Mouse (Mus musculus) CD8-positive naive resting alpha-beta T cell, adult 2 months (primary cell): ENCODE measurements at regions not wholly inside any gene's neighbourhood (a gene's known extent, or its start where the extent isn't known, plus 50 kb on each side); places are given as distances from the start of the nearest gene placed in this dataset.

Source experiments
- DNase-seq, 2 experiments: peaks; one replicate each; pipeline ENCODE4 v3.0.0; 2022; ENCODE audit warnings: low read depth in 2 of 2, low spot score in 2 of 2

DNA sequence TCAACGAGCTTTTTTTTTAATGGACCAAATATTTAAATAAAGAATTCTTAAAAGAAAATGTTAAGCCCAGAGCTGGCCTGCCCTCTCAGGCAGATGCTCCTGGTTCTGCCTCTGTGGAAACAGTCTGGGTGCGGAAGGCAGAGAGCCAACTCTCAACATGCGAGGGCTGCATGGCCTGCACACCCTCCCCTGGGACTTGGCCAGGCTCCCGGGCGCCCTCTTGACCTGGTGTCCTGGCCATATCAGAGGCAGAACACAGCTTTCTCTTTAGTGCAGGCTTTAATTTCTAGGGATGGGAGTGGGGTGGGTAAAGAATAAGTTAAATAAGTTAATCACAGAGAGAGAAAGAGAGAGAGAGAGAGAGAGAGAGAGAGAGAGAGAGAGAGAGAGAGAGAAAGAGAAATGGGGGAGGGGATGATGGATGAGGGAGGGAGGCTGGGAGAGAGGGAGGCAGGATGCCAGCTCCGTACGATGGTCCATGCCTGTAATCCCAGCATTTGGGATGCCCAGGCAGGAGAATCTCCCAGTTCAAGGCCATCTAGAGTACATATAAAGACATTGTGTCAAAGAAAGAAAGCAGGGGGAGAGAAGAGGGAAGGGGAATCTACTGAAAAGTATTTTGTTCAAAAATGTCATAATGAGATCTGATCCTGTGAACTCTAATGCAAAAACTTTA lies 123.2 kb upstream of the Plekha5 start:
- no peak for DNase-seq

DNA sequence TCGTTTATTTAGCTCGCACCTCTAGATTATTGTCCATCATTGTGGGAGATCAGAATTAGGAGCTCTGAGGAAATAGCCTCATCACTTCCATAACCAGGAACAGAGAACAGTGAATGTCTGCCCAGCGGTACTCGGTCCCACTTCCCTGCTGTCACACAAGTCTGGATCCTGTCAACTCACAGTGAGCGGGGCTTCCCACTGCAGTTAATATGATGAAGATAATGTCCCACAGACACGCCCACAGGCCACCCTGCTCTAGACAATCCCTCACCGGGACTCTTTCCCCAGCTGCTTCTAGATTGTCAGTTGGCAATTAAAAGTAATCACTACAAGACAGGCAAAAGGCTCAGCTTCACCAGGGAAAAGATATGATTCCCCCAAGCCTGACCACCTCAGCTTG lies 124.2 kb upstream of the Plekha5 start:
- DNase-seq = no peak

DNA sequence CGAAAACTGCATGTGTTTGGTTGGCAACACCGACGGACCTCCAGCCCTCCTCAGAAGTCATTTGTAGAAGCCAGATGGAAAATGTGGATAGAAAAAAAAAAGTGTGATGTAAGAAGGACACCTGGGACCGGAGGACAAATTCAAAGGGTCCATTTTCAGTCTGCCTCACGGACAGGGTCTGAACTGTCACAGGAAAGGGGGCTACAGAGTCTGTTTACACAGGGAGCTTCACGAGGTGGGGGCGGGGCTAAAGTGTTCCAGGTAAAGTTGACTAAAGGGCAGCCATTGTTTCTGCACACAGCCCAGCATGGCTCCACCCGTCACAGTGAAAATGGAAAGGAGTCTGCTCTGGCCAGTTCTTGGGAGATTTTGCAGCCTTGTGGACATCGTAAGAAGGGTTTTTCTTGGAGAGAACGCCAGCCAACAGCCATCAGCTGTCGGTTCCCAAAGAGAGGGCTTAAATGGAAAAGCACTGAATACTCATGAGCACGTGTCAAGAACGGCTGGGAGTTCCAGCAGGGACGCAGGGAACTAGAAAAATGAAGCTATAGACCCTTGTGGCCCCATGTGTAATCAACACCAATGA lies 125.8 kb upstream of the Plekha5 start:
- DNase-seq = no peak

DNA sequence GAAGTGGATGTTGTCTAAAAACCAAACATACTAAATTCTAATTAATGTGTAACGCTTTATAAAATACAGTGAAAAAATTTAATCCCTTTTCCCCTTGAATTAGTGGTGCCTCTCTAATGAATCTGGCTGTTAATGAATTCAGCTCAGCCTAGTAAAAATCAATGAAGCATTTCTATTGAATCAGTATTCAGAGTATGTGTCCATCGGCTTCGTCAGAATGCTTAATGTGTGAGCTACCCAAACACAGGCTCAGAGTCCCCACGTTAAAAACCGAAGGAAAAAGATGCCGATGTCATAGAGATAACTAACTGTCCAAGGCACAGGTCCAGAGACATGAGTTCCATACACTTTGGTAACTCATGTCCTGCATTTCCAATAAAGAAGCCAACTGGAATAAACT lies 126.3 kb upstream of the Plekha5 start:
- DNase-seq = no peak

DNA sequence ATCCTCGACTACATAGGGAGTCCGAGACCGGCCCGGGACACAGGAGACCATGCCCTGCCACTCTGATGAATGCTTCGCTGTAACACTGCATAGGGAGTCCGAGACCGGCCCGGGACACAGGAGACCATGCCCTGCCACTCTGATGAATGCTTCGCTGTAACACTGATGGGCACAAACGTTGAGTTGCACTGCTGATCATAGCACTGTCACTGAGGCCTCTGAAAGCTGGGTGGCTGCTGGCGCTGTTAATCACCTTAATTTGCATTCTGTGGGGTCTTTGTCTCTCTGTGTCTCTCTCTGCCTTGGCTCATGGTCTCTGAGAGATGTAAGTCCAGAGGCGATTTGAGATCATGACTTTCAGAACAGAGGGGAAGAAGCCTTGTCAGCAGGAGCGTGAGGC lies 133.7 kb upstream of the Plekha5 start:
- DNase-seq = no peak

DNA sequence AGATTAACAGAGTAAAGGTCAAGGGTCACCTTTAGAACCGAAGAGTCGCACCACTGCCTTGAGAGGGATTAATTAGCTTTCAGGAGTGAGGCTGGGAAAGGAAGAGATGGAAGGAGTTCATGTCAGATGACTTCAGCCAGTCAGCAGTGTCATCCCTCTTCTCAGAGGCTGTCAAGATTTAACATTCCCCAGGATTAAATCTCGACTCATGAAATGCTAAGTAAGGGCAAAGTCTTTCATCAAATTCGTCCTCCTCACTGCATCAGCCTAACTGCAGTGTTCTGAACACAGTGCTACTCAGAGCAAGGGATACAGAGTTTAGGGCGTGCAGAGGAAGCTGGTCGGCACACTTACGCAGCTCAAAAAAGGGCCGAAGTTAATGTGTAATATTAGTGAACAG lies 135.1 kb upstream of the Plekha5 start:
- DNase-seq = no peak

DNA sequence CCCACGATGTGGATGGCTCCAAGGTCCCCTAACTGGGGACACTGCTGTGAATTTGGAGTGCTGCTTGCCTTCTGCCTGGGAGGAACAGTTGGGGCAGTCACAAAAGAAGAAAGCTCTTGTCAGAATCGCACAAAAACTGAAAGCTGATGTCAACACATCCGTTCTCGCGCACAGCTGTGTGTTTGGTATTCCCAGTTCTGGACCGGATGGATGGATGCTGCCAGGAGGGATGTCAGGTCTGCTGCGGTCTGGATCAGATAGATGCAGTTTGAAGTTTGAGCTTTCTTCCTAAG lies 141.6 kb upstream of the Plekha5 start:
- DNase-seq = no peak

DNA sequence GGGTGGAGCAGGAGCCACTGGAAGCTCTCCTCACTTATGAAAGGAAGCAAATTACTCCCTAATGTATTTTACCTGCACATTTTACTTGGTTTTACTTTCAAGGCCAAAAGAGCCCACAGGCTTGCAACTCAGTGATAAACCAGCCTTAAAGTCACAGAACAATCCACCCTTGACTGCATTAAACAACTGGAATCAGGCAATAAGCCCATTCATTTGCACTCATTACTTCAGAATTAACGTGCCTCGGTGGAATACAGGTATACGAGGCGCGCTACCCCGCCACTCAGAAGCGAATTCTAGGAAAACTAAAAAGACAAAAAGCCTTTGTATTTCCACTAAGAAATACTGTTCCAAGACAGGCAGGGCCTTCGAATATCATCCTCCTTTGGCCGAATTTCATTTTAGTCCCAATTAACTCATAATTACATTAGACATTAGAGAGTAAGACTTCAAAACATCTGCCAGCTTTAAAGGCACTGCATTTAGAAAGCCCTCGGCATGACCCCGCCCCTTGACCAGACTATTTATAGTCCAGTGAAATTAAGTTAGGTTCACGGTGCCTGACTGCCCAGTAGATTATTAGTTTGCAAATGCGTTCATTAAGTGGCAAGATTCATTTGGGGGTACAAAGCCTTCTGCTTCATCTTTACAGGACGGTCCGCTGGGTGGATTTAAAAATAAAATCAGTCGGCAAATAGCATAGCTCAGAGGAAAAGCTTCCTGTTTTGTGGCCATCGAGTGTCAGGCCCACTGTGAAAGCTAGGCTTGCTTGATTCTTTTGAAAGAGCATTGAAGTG lies 142.2 kb upstream of the Plekha5 start:
- no peak for DNase-seq

DNA sequence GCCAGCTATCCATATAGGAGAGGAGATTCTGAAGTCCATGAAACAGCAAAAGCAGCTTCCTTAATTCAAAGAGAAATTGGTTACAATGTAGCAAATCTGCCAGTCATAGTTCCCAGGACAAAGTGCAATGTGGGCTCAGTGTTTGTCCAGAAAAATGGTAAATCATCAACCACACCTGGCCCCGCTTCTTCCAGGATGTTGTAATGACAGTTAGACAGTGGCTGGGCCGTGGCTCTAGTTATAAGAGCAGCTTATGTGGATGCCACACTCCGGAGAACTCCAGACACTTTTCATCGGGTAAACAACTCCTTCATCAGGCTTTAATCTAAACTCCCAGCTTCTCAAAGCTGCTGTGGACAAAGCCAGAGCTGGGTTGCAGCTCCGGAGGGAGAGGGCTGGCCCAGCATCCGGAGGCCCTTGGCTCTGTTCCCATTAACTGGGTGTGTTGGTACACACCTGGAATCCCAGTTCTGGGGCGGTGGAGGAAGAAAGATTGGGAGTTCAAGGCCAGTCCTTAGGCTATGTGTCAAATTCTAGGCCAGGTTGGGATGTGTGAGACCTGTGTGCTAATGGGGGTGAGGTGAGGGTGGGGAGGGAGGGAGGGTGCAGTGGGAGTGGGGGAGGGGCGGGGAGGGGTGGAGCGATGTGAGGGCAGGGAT lies 142.9 kb upstream of the Plekha5 start:
- no peak for DNase-seq

DNA sequence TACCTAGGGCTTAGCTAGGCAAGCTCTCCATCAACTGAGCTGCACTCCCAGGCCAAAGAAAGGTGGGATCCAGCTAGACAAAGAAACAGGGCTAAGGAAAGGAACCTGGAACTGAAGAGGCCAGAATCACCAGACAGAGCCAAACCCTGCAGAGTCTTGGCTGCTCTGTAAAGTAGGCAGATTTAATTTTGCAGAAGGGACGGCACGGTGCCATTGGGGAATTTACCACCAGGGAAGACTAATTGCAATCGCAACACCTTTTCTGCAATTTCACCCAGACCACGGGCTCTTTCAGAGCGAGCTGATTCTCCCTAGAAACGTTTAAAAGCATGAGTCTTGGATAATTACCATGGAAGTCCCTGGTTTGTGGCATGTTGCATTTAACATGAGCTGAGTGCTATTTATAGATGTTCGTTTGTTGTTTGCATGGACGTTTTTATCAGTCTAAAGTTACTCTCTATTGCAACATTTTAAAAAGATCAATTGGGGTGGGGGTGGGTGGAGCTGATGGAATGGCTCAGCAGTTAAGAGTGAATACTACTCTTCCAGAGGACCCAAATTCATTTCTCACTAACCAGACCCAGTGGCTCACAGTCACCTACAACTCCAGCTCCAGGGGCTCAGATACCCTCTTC lies 144.0 kb upstream of the Plekha5 start:
- DNase-seq = no peak

DNA sequence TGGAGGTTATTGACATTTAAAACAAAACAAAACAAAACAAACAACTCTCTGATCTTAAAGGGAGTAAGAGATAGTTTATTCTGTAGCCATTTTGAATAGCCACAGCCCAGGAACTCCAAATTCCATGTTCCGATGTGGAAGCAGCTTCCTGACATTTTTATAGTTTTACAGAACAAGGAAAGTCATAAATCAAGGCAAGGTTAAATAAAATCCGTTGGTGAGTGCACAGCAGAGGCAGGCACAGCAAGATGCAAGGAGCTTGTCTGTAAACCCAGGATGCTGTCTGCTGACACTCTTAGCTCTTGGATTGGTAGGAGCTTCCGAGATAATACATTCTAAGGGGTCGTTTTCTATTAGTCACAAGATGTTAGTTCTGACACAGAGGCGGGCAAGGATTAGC lies 145.1 kb upstream of the Plekha5 start:
- DNase-seq = no peak

DNA sequence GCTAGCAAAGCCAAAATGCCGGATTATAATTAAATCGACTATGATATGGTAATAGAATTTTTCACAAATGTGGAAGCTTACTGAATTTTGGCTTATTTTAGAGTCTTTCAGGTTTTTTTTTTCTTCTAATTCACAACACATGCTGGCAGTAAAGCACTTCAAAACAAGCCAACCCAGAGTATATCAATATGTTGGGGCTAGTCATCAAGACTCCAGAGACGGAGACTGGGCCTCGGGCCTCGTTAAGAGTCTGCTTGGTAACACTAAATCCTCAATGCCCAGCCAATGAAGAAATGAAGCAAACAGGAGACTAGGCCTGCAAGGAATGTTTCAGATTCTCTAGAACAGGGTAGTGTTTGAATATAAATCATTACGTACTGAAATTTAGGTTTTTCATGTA lies 153.3 kb upstream of the Plekha5 start:
- DNase-seq = no peak

DNA sequence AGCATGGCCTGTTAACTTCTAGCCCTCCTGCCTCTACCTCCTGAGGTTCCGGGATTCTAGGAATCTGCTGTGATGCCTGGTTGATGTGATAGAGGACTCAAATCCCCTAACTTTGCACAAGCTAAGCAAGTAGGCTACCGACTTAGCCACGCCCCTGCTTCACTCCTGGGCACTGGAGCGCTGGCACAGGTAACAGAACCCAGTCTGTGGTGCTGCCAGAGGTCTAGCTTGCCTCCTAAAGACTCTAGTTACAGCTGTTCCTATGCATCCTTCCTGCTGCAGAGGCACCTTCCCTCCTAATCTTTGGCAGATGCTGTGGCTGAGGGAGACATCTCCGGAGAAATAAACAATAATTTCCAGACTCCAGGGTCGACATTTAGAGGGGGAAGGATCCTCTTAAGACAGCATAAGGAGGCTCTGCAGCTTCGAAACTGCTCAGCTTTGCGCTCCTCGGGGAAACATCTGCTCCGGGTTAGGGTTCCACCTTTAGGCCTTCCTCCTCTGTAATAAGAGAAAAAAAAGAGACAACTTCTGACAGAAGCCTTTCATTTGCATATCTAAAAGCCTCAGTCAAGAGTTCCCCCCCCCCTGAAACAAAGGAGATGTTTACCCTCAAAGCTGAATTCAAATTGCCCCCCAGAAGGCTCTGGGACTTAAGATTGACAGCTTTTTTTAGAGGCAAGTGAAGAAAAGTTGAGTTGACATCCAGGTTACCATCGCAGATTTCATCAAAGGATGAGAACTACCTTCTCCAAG lies 155.4 kb upstream of the Plekha5 start:
- no peak for DNase-seq

DNA sequence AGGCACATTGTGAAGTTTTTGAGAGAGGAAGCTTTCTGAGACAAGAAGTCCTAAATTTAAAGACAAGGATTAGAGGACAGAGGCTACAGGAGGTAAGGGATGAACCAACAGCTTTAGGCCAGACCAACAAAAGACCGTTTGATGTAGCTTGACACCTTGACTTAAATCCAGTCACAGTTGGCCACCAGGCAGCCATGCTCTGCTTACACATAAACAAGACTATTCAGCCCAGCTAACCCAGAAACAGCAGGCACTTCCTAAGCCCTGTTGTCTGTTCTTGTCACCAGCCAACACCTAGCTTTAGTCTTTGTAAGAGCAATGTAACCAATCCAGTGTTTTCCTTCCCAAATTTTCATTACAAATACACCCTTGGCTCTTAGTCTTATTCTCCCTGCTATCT lies 159.9 kb upstream of the Plekha5 start:
- no peak for DNase-seq

DNA sequence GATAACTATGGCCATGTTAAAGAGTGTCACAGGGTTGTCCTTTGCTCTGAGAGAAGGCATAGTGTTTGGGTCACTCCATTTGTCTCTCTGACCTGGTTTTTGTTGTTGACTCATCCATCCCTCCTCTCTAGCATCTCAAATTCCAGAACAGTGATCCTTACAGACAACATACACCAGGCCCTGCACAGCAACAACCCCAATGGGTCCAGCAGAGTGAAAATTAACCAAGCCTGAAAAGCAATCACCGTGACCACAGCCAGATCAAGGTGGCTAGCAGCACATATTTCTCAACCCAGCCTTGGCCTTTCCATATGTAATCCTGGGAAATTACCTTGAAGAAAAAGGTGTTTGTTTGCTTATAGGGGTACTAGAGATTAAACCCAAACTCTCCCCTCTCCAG lies 162.0 kb upstream of the Plekha5 start:
- DNase-seq = no peak

DNA sequence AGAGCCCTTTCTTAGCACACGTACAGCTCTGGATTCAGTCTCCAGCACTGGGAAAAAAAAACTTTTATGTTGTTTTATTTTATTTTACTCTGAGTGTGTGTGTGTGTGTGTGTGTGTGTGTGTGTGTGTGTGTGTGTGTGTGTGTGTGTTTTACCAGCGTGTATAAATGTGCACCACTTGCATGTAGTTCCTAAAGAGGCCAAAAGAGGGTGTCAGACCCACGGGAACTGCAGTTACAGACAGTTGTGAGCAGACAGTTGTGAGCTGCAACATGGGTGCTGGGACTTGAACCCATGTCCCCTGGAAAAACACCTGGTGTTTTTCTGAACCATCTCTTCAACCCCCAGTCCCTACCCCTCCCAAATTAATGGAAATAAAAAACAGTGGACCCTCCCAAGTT lies 165.1 kb upstream of the Plekha5 start:
- no peak for DNase-seq

DNA sequence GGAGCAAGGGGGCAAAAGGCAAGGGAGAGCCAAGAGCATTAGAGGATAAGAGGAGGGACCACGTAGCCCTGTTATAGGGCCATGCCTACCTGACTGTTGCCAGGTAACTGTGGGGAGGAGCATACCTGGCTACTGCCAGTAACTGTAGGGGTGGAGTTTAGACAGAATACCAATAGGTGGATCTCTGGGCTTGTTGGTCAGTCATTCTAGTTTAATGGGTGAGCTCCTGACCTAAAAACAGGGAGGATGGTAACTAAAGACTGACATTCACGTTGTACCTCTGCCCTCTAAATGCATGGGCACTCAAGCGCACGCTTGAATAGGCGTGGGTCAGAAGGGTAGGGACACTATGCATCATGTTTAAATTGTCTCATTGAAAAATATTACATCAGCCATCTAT lies 165.8 kb upstream of the Plekha5 start:
- no peak for DNase-seq

DNA sequence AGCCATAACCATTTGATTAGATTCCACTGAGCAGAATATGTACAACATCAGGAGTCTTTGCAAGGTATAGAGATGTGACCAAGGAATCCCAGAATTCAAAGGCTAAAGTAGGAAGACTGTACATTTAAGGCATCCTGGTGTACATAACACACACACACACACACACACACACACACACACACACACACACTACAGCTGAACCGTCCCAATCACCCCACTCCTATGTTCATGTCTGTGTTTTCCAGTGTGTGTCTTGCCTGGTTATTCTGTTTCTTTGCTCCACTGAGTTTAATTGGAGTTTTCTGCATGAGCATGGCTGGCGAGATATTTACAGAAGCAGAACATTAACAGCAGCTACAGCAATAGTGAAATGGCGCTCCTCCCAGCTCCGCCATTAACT lies 172.3 kb upstream of the Plekha5 start:
- no peak for DNase-seq

DNA sequence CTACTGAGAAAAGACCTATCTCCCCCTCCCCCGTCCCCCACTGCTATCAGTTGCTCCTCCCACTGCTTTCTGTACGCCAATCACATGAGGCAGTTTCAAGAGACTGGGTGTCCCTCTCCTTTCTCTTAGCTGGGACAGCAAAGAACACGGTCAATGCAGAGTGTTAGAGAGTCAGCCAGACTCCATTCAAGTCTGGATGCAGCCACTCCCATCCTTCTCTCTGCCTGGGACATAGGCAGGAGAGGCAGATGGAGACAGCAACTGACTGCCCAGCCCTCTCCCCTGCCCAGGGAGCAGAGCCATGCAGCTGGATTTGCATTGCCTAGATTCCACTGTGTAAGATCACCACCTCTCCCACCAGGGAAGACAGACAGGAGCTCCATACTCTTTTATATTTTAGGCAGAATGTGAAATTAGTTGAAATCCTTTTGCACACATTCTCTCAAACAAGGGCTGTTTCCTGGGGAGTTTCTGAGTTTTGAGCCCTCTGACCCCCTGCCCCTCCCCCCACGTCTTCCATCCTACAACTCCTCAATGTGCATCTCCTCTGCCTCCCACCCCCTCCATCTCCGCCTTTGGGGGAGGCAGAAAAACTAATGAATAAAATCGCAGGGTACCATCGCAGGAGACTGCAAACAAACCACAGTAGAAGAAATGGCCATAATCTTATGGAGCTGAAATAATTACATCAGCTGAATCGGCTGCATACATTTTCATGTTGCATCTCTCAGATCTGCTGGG lies 180.3 kb upstream of the Plekha5 start:
- no peak for DNase-seq

DNA sequence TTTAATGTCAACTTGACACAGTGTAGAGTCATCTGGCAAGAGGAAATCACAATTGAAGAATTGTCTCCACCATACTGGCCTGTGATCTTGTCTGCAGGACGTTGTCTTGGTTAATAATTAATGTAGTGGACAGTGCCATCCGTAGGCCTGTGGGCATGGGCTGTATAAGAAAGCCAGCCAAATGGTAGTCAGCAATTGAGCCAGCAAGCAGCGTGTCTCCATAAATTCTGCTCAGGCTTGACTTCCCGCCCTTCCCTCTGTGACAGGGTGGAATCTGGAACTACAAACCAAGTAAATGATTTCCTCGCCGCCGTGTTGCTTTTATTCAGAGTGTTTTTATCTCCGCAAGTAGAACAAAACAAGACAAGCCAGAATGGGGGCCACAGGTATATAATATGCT lies 184.5 kb upstream of the Plekha5 start:
- no peak for DNase-seq
